Mouse (Mus musculus) heart, postnatal 0 days (tissue): ENCODE results near the gene Galnt13. TPM values are rescaled to one million over a fixed set of nuclear protein-coding genes. Genes with fewer than 3 reads are reported as not detected.

Experiments used
- ATAC-seq: fragments of 200-750 bp; cut with Nextera tagmentation; 2 replicates; pipeline ENCODE4 v1.8.0; 2017; ENCODE audit warnings: low read depth, moderate number of reproducible peaks, moderate library complexity; ENCODE audit not compliant: insufficient read depth
- DNase-seq: peaks from one replicate; pipeline ENCODE4 v3.0.0-alpha.2; 2016; ENCODE audit warnings: low spot score
- H3K27ac ChIP-seq: fragments of 300-500 bp; sonication (generic); 2 replicates; pipeline ENCODE4 v1.5.1; 2014; ENCODE audit warnings: low read depth, mild to moderate bottlenecking
- H3K27me3 ChIP-seq: fragments of 300-500 bp; sonication (generic); 2 replicates; pipeline ENCODE4 v1.6.1; 2014; ENCODE audit warnings: low read length, mixed read lengths; ENCODE audit not compliant: control insufficient read depth, insufficient read depth
- H3K36me3 ChIP-seq: fragments of 300-500 bp; sonication (generic); replicated peaks from 2 replicates; pipeline ENCODE4 v1.6.1; 2014; ENCODE audit warnings: low read length, mixed read lengths; ENCODE audit not compliant: control insufficient read depth, insufficient read depth
- H3K4me1 ChIP-seq: fragments of 300-500 bp; sonication (generic); 2 replicates; pipeline ENCODE4 v1.6.1; 2014; ENCODE audit warnings: antibody characterized with exemption; ENCODE audit not compliant: control insufficient read depth, insufficient read depth
- H3K4me2 ChIP-seq: fragments of 300-500 bp; sonication (generic); 2 replicates; pipeline ENCODE4 v1.6.1; 2014; ENCODE audit warnings: low read depth, mild to moderate bottlenecking, low read length, moderate library complexity
- H3K4me3 ChIP-seq: fragments of 300-500 bp; sonication (generic); 2 replicates; pipeline ENCODE4 v1.5.1; 2014; ENCODE audit warnings: low read depth, low read length
- H3K9ac ChIP-seq: fragments of 300-500 bp; sonication (generic); replicated peaks from 2 replicates; pipeline ENCODE4 v1.6.1; 2014; ENCODE audit warnings: low read depth, low read length, mixed read lengths
- H3K9me3 ChIP-seq: fragments of 300-500 bp; sonication (generic); replicated peaks from 2 replicates; pipeline ENCODE4 v1.6.1; 2016; ENCODE audit warnings: low read length; ENCODE audit not compliant: control insufficient read depth
- CTCF ChIP-seq: IDR thresholded peaks from 2 replicates; pipeline ENCODE4 v1.5.1; 2016; ENCODE audit warnings: antibody characterized with exemption, control low read depth, low read depth
- EP300 ChIP-seq: IDR thresholded peaks from 2 replicates; pipeline ENCODE4 v1.6.1; 2016; ENCODE audit warnings: antibody characterized with exemption, low read depth
- whole genome bisulfite sequencing: fragments of 180-500 bp; shearing (Covaris S2); extraction: QIAGEN DNeasy Blood & Tissue Kit; methylation state at CpG from one replicate; pipeline ENCODE4 v1.1.7; 2014; 5-methylcytosine and 5-hydroxymethylcytosine counted together
- polyA plus RNA-seq: library from polyadenylated mRNA; unstranded; fragments of >200 nt; fragmentation: Nextera tagmentation; extraction: Ambion mirVana; gene quantifications from 2 replicates; pipeline ENCODE4 v1.2.1, GENCODE M21; 2015
- total RNA-seq: library from RNA; depleted of rRNA; stranded (reverse); fragments of >200 nt; gene quantifications from 2 replicates; pipeline ENCODE4 v1.2.3, GENCODE M21; 2014; ENCODE audit warnings: low replicate concordance; rRNA removed

The Galnt13 gene
- total RNA-seq: not detected in 2 replicates
- polyA plus RNA-seq: not detected in 2 replicates

GRCm38 (mm10) chr2:54435937-54436735 lies at the start of gene Galnt13:
TSS of gene Galnt13 (plus strand) at chr2:54436317.
- WGBS: under 1% methylated on average over 63 of the region's 81 CpGs
- DNase-seq (no peak), ATAC-seq (no peak)
- H3K27ac ChIP-seq: no peak within 1 kb of the TSS
- H3K4me2 ChIP-seq: peak within 1 kb of the TSS; percentile 60
- TF ChIP-seq CTCF: no peak
- TF ChIP-seq EP300: no peak
- H3K9ac ChIP-seq: no peak within 1 kb of the TSS
- H3K36me3 ChIP-seq: no peaks in the 10 kb centered on the region
- peak within 1 kb of the TSS; percentile 33 for H3K4me3 ChIP-seq
- no peaks in the 10 kb centered on the region for H3K4me1 ChIP-seq
- no peaks in the 10 kb centered on the region for H3K9me3 ChIP-seq
- peaks cover 31% of the 10 kb centered on the region for H3K27me3 ChIP-seq

GRCm38 (mm10) chr2:54431060-54431459 lies 5.1 kb upstream of the Galnt13 start:
- no peak for TF ChIP-seq EP300
- TF ChIP-seq CTCF: no peak
- H3K4me3 ChIP-seq: no peak overlapping the region
- no peak overlapping the region for H3K9ac ChIP-seq
- WGBS: 25% methylated on average over 2 of the region's 2 CpGs
- no peak overlapping the region for H3K27ac ChIP-seq
- peaks cover 8% of the 10 kb centered on the region for H3K27me3 ChIP-seq
- H3K4me1 ChIP-seq: no peaks in the 10 kb centered on the region
- H3K9me3 ChIP-seq: no peaks in the 10 kb centered on the region
- ATAC-seq (no peak), DNase-seq (no peak)
- H3K36me3 ChIP-seq: no peaks in the 10 kb centered on the region
- H3K4me2 ChIP-seq: no peak overlapping the region

GRCm38 (mm10) chr2:54435380-54435779 lies 737 bp upstream of the Galnt13 start:
- ATAC-seq: no peak
- H3K27me3 ChIP-seq: peaks cover 31% of the 10 kb centered on the region

GRCm38 (mm10) chr2:54436736-54437500 lies 801 bp downstream of the Galnt13 start:
- 4% methylated on average over 40 of the region's 42 CpGs for WGBS

More at GRCm38 (mm10) chr2:54435380-54435779, 737 bp upstream of the Galnt13 start:
- TF ChIP-seq EP300 (no peak), CTCF (no peak)
- peak overlapping the region; percentile 60; the same call in 1 of the 2 replicates for H3K4me2 ChIP-seq
- no peak overlapping the region for H3K27ac ChIP-seq
- no peaks in the 10 kb centered on the region for H3K9me3 ChIP-seq
- H3K4me1 ChIP-seq: no peaks in the 10 kb centered on the region
- H3K36me3 ChIP-seq: no peaks in the 10 kb centered on the region
- H3K9ac ChIP-seq: no peak overlapping the region
- whole genome bisulfite sequencing: 46% methylated on average over 10 of the region's 10 CpGs
- H3K4me3 ChIP-seq: no peak overlapping the region
- no peak for DNase-seq

GRCm38 (mm10) chr2:54437501-54437830 lies 1.3 kb downstream of the Galnt13 start:
- H3K4me1 ChIP-seq: no peaks in the 10 kb centered on the region
- DNase-seq (no peak), ATAC-seq (no peak)
- no peaks in the 10 kb centered on the region for H3K36me3 ChIP-seq
- TF ChIP-seq EP300 (no peak), CTCF (no peak)
- no peak overlapping the region for H3K4me2 ChIP-seq
- H3K27ac ChIP-seq: no peak overlapping the region
- H3K9me3 ChIP-seq: no peaks in the 10 kb centered on the region
- no peak overlapping the region for H3K9ac ChIP-seq
- peaks cover 31% of the 10 kb centered on the region for H3K27me3 ChIP-seq
- no peak overlapping the region for H3K4me3 ChIP-seq
- 3% methylated on average over 9 of the region's 9 CpGs for WGBS

More at GRCm38 (mm10) chr2:54436736-54437500, 801 bp downstream of the Galnt13 start:
- no peak for DNase-seq
- Histone ChIP-seq H3K27me3 (peaks cover 31% of the 10 kb centered on the region), H3K27ac (no peak overlapping the region), H3K36me3 (no peaks in the 10 kb centered on the region), H3K9ac (no peak overlapping the region), H3K4me1 (no peaks in the 10 kb centered on the region), H3K9me3 (no peaks in the 10 kb centered on the region), H3K4me3 (peak overlapping the region; percentile 33), H3K4me2 (peak overlapping the region; percentile 60)
- no peak for ATAC-seq
- TF ChIP-seq CTCF (no peak), EP300 (no peak)
